Comparison of ENCODE assay signal across 19 mouse cellular contexts in genomic region chrX:142837316-142837715, GRCm38 (mm10).
A peak's percentile ranks its signal among the peaks of the same experiment; 100 is the strongest.
DNase-seq lines count a peak whose midpoint lies in the region; ATAC-seq and TF ChIP-seq lines count a peak whose summit lies in the region.
"Had no signal": no experiment of that assay in that cellular context is flagged by ENCODE, and none has a peak within 500 bp of the region (broad histone marks: within the 10 kb centered on the region; RNA-seq: fewer than 3 reads in every experiment).

No protein-coding gene starts in this region.

- no peaks in the 10 kb centered on the region for H3K36me3 ChIP-seq in intestine, embryonic 15.5 days

- TF ChIP-seq CTCF in gastrocnemius, adult 2 months (IDR thresholded peaks at IDR 0.05): no peak

- H3K4me2 ChIP-seq in intestine, embryonic 15.5 days (replicated peaks): no peak overlapping the region
- H3K4me2 ChIP-seq: forebrain, embryonic 13.5 days; heart, embryonic 13.5 days; hindbrain, embryonic 14.5 days had no signal

- no peaks in the 10 kb centered on the region for H3K4me1 ChIP-seq in intestine, embryonic 15.5 days (replicated peaks)
- H3K4me1 ChIP-seq: forebrain, embryonic 13.5 days had no signal

- intact Hi-C loops in gastrocnemius, adult 2 months (cut with DNase I): no loop called here

- peak; percentile 3 for DNase-seq in gastrocnemius, postnatal 25 days
- no peak for DNase-seq in gastrocnemius, adult 2 months
- peak; percentile 16 for DNase-seq in adipocyte (ENCODE audit: low spot score)
- peak; percentile 51 for DNase-seq in cerebellum, adult 11-12 months
- peak; percentile 25 to 37 for DNase-seq in cerebellum, postnatal 10 days
- DNase-seq: adrenal gland, adult 8-10 months; adrenal gland, postnatal 36 days; forebrain, postnatal 0 days; gastrocnemius, postnatal 36 days; heart, postnatal 10 days; kidney, adult 8-10 months had no signal

- no peak overlapping the region for H3K27ac ChIP-seq in gastrocnemius, adult 2 months
- H3K27ac ChIP-seq in intestine, embryonic 15.5 days: no peak overlapping the region
- H3K27ac ChIP-seq: embryonic facial prominence, embryonic 10.5 days; forebrain, embryonic 13.5 days; heart, embryonic 13.5 days; hindbrain, embryonic 14.5 days had no signal

- no peaks in the 10 kb centered on the region for H3K9me3 ChIP-seq in intestine, embryonic 15.5 days
- H3K9me3 ChIP-seq: embryonic facial prominence, embryonic 10.5 days; forebrain, embryonic 13.5 days; heart, embryonic 13.5 days had no signal

- no peaks in the 10 kb centered on the region for H3K27me3 ChIP-seq in intestine, embryonic 15.5 days (replicated peaks)
- H3K27me3 ChIP-seq: CH12.LX; forebrain, embryonic 13.5 days; heart, embryonic 13.5 days had no signal

- H3K9ac ChIP-seq in intestine, embryonic 15.5 days: no peak overlapping the region
- H3K9ac ChIP-seq: forebrain, embryonic 13.5 days; forebrain, postnatal 0 days; heart, embryonic 13.5 days; hindbrain, embryonic 14.5 days had no signal

- no peak for ATAC-seq in intestine, embryonic 15.5 days
- no peak for ATAC-seq in megakaryocyte progenitor cell, adult 5-6 weeks (replicated peaks; ENCODE audit: poor library complexity)
- ATAC-seq: forebrain, embryonic 13.5 days; forebrain, postnatal 0 days; intestine, embryonic 16.5 days had no signal

- no peak overlapping the region for H3K4me3 ChIP-seq in gastrocnemius, adult 2 months
- no peak overlapping the region for H3K4me3 ChIP-seq in intestine, embryonic 15.5 days (replicated peaks)
- H3K4me3 ChIP-seq: embryonic facial prominence, embryonic 10.5 days; forebrain, embryonic 13.5 days; heart, embryonic 13.5 days had no signal

- WGBS in intestine, embryonic 15.5 days: 89% methylated on average over 3 of the region's 3 CpGs
